Mouse (Mus musculus) intestine, embryonic 16.5 days (tissue): ENCODE data around the gene Pbx1. TPM values are rescaled to one million over a fixed set of nuclear protein-coding genes. Genes with fewer than 3 reads are reported as not detected.
A peak's percentile ranks its signal among the peaks of the same experiment; 100 is the strongest.

Source experiments
- ATAC-seq: fragments of 200-750 bp; cut with Nextera tagmentation; 2 replicates; pipeline ENCODE4 v1.8.0; 2017; ENCODE audit warnings: moderate TSS enrichment, moderate library complexity
- H3K27ac ChIP-seq: fragments of 300-500 bp; sonication (generic); 2 replicates; pipeline ENCODE4 v1.5.1; 2014; ENCODE audit warnings: mild to moderate bottlenecking, low read length
- H3K27me3 ChIP-seq: fragments of 300-500 bp; sonication (generic); replicated peaks from 2 replicates; pipeline ENCODE4 v1.6.1; 2014; ENCODE audit warnings: low read length, control low read depth, mixed read lengths; ENCODE audit not compliant: control insufficient read depth, insufficient read depth
- H3K36me3 ChIP-seq: fragments of 300-500 bp; sonication (generic); 2 replicates; pipeline ENCODE4 v1.6.1; 2014; ENCODE audit warnings: low read length, control low read depth; ENCODE audit not compliant: control insufficient read depth, insufficient read depth
- H3K4me1 ChIP-seq: fragments of 300-500 bp; sonication (generic); 2 replicates; pipeline ENCODE4 v1.6.1; 2014; ENCODE audit warnings: low read length, control low read depth, mixed read lengths; ENCODE audit not compliant: control insufficient read depth, insufficient read depth
- H3K4me2 ChIP-seq: fragments of 300-500 bp; sonication (generic); 2 replicates; pipeline ENCODE4 v1.6.1; 2014; ENCODE audit warnings: low read depth, low read length, control low read depth
- H3K4me3 ChIP-seq: fragments of 300-500 bp; sonication (generic); 2 replicates; pipeline ENCODE4 v1.5.1; 2014; ENCODE audit warnings: mild to moderate bottlenecking, low read length
- H3K9ac ChIP-seq: fragments of 300-500 bp; sonication (generic); 2 replicates; pipeline ENCODE4 v1.6.1; 2014; ENCODE audit warnings: low read depth, low read length
- H3K9me3 ChIP-seq: fragments of 300-500 bp; sonication (generic); 2 replicates; pipeline ENCODE4 v1.6.1; 2016; ENCODE audit warnings: low read length, control low read depth; ENCODE audit not compliant: control insufficient read depth
- WGBS: fragments of 180-500 bp; shearing (Covaris S2); extraction: QIAGEN DNeasy Blood & Tissue Kit; methylation state at CpG from one replicate; pipeline ENCODE4 v1.1.7; 2014; 5-methylcytosine and 5-hydroxymethylcytosine counted together
- polyA plus RNA-seq: library from polyadenylated mRNA; unstranded; fragments of >200 nt; fragmentation: Nextera tagmentation; extraction: Ambion mirVana; gene quantifications from 2 replicates; pipeline ENCODE4 v1.2.1, GENCODE M21; 2015

The Pbx1 gene
- polyA plus RNA-seq, 1 experiment from 2014 or later: 17.2 TPM

DNA sequence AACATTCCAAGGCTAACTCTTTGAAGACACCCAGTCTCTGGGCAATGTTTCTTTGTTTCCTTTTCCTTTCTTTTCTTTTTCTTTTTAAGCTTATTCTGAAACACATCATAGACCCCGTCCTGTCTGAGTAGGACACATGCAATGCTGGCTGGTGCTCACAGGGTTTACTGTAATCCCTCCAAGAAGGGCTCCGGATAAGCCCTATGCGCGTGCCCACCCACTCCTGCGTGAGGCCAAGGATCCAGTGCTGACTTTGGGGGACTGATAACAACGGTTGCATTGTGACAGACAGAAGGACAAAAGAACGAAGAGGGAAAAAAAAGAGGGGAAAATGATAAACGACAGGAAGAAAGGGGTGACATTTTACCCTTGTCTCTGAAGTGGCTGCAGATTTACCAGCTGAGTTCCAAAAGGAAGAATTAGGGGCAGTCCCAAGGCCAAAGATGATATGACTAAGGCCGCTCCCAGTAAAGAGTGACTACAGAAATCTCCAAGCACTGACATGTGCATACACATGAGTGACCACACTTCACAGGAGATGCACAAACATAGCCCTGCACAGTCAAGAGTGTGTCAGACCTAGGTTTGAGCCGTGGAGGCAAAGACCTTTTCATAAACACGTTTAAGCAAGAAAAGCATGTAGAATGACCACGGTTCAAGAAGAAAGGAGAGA lies 108.5 kb downstream of the Pbx1 start:
- H3K9ac ChIP-seq: no peak overlapping the region
- no peaks in the 10 kb centered on the region for H3K36me3 ChIP-seq
- ATAC-seq: no peak
- no peak overlapping the region for H3K4me3 ChIP-seq
- no peak overlapping the region for H3K4me2 ChIP-seq
- H3K4me1 ChIP-seq: peaks cover 12% of the 10 kb centered on the region; the same call in 1 of the 2 replicates
- H3K9me3 ChIP-seq: no peaks in the 10 kb centered on the region
- H3K27ac ChIP-seq: no peak overlapping the region
- 65% methylated on average over 12 of the region's 12 CpGs for WGBS
- H3K27me3 ChIP-seq: no peaks in the 10 kb centered on the region

DNA sequence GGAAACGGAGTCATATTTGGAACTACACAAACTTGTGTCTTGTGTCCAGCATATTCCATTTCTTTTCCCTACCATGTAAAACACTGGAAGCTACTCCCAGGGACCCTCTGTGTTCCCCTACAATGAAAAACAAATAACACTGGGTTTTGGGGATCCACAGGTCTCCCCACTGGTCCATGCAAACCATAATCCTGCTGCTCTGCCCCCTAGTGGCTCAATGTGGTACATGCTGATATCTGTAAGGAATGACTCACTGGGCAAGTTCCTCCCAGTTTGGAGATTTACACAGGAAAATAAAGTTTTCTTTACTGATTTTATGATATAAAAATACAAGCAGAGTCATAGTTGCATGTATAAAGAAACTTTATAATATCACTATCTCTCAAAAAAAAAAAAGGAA lies 109.2 kb downstream of the Pbx1 start:
- peaks cover 12% of the 10 kb centered on the region; the same call in 1 of the 2 replicates for H3K4me1 ChIP-seq
- 100% methylated on average over 1 of the region's 1 CpGs for WGBS

DNA sequence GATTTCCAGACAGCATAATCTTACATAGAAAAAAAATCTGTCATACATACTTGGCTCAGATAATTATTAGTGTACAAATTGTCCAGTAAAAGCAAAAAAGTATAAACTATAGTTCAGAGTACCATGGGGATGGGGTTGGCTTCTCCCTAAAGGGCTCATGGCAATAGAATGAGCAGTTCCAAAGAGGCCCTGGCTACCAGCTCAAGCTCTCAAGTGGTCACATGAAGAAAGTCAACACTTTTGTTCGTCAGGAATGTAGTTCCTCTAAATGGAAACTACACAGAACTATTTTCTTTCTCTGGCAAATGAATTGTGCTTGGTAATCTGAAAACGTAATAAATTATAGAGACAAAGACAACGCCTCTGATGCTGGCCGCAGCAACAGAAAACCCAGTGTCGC lies 112.4 kb downstream of the Pbx1 start:
- Histone ChIP-seq H3K4me2 (no peak overlapping the region), H3K9me3 (no peaks in the 10 kb centered on the region), H3K27me3 (no peaks in the 10 kb centered on the region), H3K4me3 (no peak overlapping the region), H3K27ac (no peak overlapping the region), H3K36me3 (no peaks in the 10 kb centered on the region), H3K9ac (no peak overlapping the region), H3K4me1 (no peaks in the 10 kb centered on the region)
- no peak for ATAC-seq
- WGBS: 66% methylated on average over 5 of the region's 5 CpGs

More for the DNA sequence above, 109.2 kb downstream of the Pbx1 start:
- Histone ChIP-seq H3K4me3 (no peak overlapping the region), H3K9ac (no peak overlapping the region), H3K4me2 (no peak overlapping the region), H3K36me3 (no peaks in the 10 kb centered on the region), H3K9me3 (no peaks in the 10 kb centered on the region), H3K27ac (no peak overlapping the region), H3K27me3 (no peaks in the 10 kb centered on the region)
- no peak for ATAC-seq

DNA sequence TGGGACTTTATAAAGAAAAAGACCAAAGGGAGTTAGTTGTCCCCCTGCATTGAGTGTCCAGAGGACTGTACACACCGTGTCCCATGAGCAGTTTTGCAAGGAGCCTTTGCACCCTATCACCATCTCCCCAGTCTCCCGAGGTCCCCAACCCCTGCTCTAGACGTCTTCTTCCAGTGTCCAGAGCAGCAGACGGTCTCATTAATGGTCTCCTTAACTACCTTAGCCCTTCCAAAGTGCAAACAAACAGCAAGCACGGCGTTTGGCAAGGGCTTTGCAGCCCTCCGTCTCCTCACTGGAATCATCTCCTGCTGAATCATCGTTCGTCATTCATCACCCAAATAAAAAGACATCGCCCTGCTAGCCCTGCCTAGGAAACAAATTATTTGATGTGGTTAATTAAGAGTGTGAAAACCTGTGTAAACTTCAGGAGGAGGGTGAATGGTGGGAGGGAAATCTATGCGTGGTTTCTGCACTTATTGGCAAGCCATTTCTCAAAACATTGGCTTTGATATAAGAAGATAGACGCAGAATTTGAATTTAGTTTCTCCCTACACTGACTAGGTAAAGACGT lies 113.1 kb downstream of the Pbx1 start:
- H3K4me2 ChIP-seq: no peak overlapping the region
- H3K9ac ChIP-seq: no peak overlapping the region
- H3K27ac ChIP-seq: no peak overlapping the region
- no peaks in the 10 kb centered on the region for H3K36me3 ChIP-seq
- WGBS: 53% methylated on average over 13 of the region's 13 CpGs
- H3K27me3 ChIP-seq: no peaks in the 10 kb centered on the region
- H3K4me3 ChIP-seq: no peak overlapping the region
- H3K9me3 ChIP-seq: no peaks in the 10 kb centered on the region
- ATAC-seq: no peak
- no peaks in the 10 kb centered on the region for H3K4me1 ChIP-seq

DNA sequence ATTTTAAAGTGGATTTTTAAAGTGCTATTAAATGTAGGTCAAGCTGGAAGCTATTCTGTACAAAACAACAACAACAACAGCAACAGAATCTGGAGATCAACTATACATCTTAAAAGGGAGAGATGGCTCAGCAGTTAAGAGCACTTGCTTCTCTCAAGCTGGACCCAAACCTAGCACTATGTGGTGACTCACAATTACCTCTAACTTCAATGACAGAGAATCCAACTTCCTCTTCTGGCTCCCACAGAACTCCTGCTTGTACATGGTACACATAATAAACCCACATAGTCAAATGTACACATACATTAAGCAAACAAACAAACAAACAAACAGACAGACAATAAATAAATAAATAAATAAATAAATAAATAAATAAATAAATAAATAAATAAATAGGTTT lies 118.3 kb downstream of the Pbx1 start:
- Histone ChIP-seq H3K4me3 (no peak overlapping the region), H3K27ac (no peak overlapping the region), H3K9ac (no peak overlapping the region), H3K9me3 (no peaks in the 10 kb centered on the region), H3K27me3 (no peaks in the 10 kb centered on the region), H3K4me2 (no peak overlapping the region), H3K36me3 (no peaks in the 10 kb centered on the region), H3K4me1 (peaks cover 4% of the 10 kb centered on the region; the same call in 1 of the 2 replicates)
- no peak for ATAC-seq

GRCm38 (mm10) chr1:168312710-168313447 lies 119.2 kb downstream of the Pbx1 start:
- WGBS: 86% methylated on average over 7 of the region's 7 CpGs
- Histone ChIP-seq H3K9ac (no peak overlapping the region), H3K27ac (no peak overlapping the region), H3K4me2 (no peak overlapping the region), H3K36me3 (no peaks in the 10 kb centered on the region), H3K4me1 (peaks cover 12% of the 10 kb centered on the region), H3K4me3 (no peak overlapping the region), H3K9me3 (no peaks in the 10 kb centered on the region), H3K27me3 (no peaks in the 10 kb centered on the region)
- ATAC-seq: peak; percentile 81

- 79% methylated on average over 8 of the region's 8 CpGs for WGBS
- ATAC-seq: no peak
- no peak overlapping the region for H3K4me2 ChIP-seq
- H3K9me3 ChIP-seq: no peaks in the 10 kb centered on the region
- H3K4me1 ChIP-seq: peaks cover 16% of the 10 kb centered on the region
- H3K9ac ChIP-seq: no peak overlapping the region
- no peak overlapping the region for H3K27ac ChIP-seq
- no peaks in the 10 kb centered on the region for H3K27me3 ChIP-seq
- no peak overlapping the region for H3K4me3 ChIP-seq
- no peaks in the 10 kb centered on the region for H3K36me3 ChIP-seq
Measured at GRCm38 (mm10) chr1:168309101-168309521, 123.0 kb downstream of the Pbx1 start.

DNA sequence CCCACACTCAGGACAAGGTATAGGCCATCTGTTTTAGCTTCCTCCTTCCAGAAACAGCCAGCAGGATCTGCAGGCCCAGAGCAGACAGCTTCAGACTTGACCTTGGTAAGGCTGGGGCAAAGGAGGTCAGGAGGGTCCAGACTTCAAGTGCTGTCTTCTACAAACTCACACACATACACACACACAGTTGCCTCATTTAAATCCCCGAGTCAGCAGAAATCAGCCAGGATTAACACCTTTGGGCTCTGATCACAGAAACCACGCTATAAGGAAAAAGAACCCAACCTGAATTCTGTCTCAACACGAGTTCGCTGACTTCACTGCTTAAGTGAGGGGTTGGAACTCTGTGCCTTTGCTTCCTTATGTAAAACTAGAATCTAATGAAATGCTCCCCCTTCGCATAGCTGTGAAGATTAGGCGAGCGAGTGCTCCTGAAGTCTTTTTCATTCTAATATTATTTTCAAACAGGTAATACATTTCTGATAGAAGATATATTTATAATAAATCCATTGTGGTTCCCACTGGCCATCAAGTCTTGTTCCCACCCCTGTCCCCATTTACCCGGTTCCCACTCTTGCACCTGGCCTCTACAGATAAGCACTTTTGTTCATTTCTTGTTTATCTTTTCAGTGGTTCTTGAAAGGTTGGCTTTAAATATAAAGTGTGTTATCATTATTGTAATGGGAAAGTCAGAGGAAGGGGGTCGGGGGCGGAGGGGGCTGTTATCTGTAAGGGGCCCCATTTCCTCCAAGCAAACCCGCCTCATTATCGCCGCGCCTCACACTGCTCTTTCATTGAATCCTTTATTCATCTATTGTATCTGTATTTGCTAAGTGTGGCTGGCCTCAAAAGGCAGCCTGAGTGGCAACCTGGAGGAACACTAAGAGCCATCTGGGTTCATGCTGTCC lies 124.5 kb downstream of the Pbx1 start:
- Histone ChIP-seq H3K9ac (no peak overlapping the region), H3K4me3 (no peak overlapping the region), H3K27ac (no peak overlapping the region), H3K4me2 (no peak overlapping the region), H3K4me1 (peaks cover 16% of the 10 kb centered on the region), H3K9me3 (no peaks in the 10 kb centered on the region), H3K36me3 (no peaks in the 10 kb centered on the region), H3K27me3 (no peaks in the 10 kb centered on the region)
- 62% methylated on average over 14 of the region's 14 CpGs for WGBS
- ATAC-seq: peak; percentile 47

- no peaks in the 10 kb centered on the region for H3K36me3 ChIP-seq
- ATAC-seq: no peak
- peaks cover 6% of the 10 kb centered on the region for H3K4me1 ChIP-seq
- no peak overlapping the region for H3K4me3 ChIP-seq
- H3K27me3 ChIP-seq: no peaks in the 10 kb centered on the region
- WGBS: 72% methylated on average over 6 of the region's 6 CpGs
- no peaks in the 10 kb centered on the region for H3K9me3 ChIP-seq
- H3K9ac ChIP-seq: no peak overlapping the region
- H3K27ac ChIP-seq: no peak overlapping the region; the same call in 1 of the 2 replicates
- H3K4me2 ChIP-seq: no peak overlapping the region
Measured at GRCm38 (mm10) chr1:168300505-168300904, 131.6 kb downstream of the Pbx1 start.
